Mouse (Mus musculus): Measurements from ENCODE around the gene Pds5a.

The Pds5a gene

GRCm38 (mm10) chr5:65574876-65575275 is 123.2 kb downstream of the Pds5a start:
- DNase-seq (ENCODE audit: low read depth, low spot score) = no peak

GRCm38 (mm10) chr5:65565486-65565885 is 132.6 kb downstream of the Pds5a start:
- no peak for DNase-seq (ENCODE audit: low read depth, low spot score)

GRCm38 (mm10) chr5:65561125-65561893 is 136.8 kb downstream of the Pds5a start:
- peak; percentile 39 for DNase-seq (ENCODE audit: low read depth, low spot score)

- DNase-seq (ENCODE audit: low read depth, low spot score) = no peak
Measured at GRCm38 (mm10) chr5:65557109-65557508, 141.0 kb downstream of the Pds5a start.

All from WW6 (cell line).